Mouse (Mus musculus) heart, postnatal 0 days (tissue): ENCODE data around the gene Cxcl12.

Experiments used
- CTCF ChIP-seq: IDR thresholded peaks from 2 replicates; pipeline ENCODE4 v1.5.1; 2016; ENCODE audit warnings: antibody characterized with exemption, control low read depth, low read depth
- EP300 ChIP-seq: IDR thresholded peaks from 2 replicates; pipeline ENCODE4 v1.6.1; 2016; ENCODE audit warnings: antibody characterized with exemption, low read depth

GRCm38 (mm10) chr6:117206834-117207233, 38.5 kb downstream of the Cxcl12 start:
- TF ChIP-seq CTCF = no peak
- no peak for TF ChIP-seq EP300
